Mouse (Mus musculus) MEL (cell line): ENCODE results near the gene Cdkal1. TPM values are rescaled to one million over a fixed set of nuclear protein-coding genes. Genes with fewer than 3 reads are reported as not detected.

Experiments
- DNase-seq: peaks from one replicate; pipeline ENCODE4 v3.0.0; 2011; ENCODE audit warnings: low read depth, low spot score
- H3K27ac ChIP-seq: 2 replicates; pipeline ENCODE4 v1.5.1; 2012; ENCODE audit warnings: low read depth, mild to moderate bottlenecking, control low read depth, low read length, moderate library complexity; ENCODE audit not compliant: control insufficient read depth
- H3K27me3 ChIP-seq, 2 experiments: fragments of 150-350 bp in 1 of 2; sonication (generic) in 1 of 2; 2 replicates each; pipeline ENCODE4 v1.6.1; 2012; ENCODE audit warnings: low read length in 2 of 2, mild to moderate bottlenecking in 2 of 2, improper control_type of control experiment in 1 of 2, moderate library complexity in 1 of 2; ENCODE audit not compliant: insufficient read depth in 2 of 2, control insufficient read depth in 1 of 2
- H3K36me3 ChIP-seq, 2 experiments: 2 replicates each; pipeline ENCODE4 v1.6.1; 2012 to 2014; ENCODE audit warnings: low read length in 2 of 2, improper control_type of control experiment in 1 of 2, inconsistent platforms in 1 of 2, mild to moderate bottlenecking in 1 of 2; ENCODE audit not compliant: insufficient read depth in 2 of 2, control insufficient read depth in 1 of 2
- H3K4me1 ChIP-seq, 2 experiments: fragments of 150-350 bp in 1 of 2; sonication (generic) in 1 of 2; 2 replicates each; pipeline ENCODE4 v1.6.1; 2012; ENCODE audit warnings: low read length in 2 of 2, improper control_type of control experiment in 1 of 2, mild to moderate bottlenecking in 1 of 2; ENCODE audit not compliant: insufficient read depth in 2 of 2, control insufficient read depth in 1 of 2
- H3K4me3 ChIP-seq, 2 experiments: fragments of 150-350 bp in 1 of 2; sonication (generic) in 1 of 2; 2 replicates each; pipeline ENCODE4 v1.5.1; 2012; ENCODE audit warnings: low read depth in 2 of 2, low read length in 2 of 2, mild to moderate bottlenecking in 2 of 2, moderate library complexity in 2 of 2, control low read depth in 1 of 2, improper control_type of control experiment in 1 of 2; ENCODE audit not compliant: control insufficient read depth in 1 of 2, insufficient read depth in 1 of 2
- H3K79me2 ChIP-seq: 2 replicates; pipeline ENCODE4 v1.6.1; 2012; ENCODE audit warnings: mild to moderate bottlenecking, low read length, moderate library complexity; ENCODE audit not compliant: control insufficient read depth, poor library complexity, insufficient read depth
- H3K9ac ChIP-seq: 2 replicates; pipeline ENCODE4 v1.6.1; 2012; ENCODE audit warnings: low read depth, mild to moderate bottlenecking, control low read depth, low read length, moderate library complexity; ENCODE audit not compliant: control insufficient read depth, poor library complexity, severe bottlenecking
- H3K9me3 ChIP-seq: fragments of 150-350 bp; sonication (generic); replicated peaks from 2 replicates; pipeline ENCODE4 v1.6.1; 2012; ENCODE audit warnings: mild to moderate bottlenecking, low read length, improper control_type of control experiment, moderate library complexity; ENCODE audit not compliant: insufficient read depth
- BHLHE40 ChIP-seq: IDR thresholded peaks from 2 replicates; pipeline ENCODE4 v1.6.1; 2012; ENCODE audit warnings: low read depth, mild to moderate bottlenecking, inconsistent platforms, low read length, improper control_type of control experiment, borderline replicate concordance
- CHD1 ChIP-seq: IDR thresholded peaks from 2 replicates; pipeline ENCODE4 v1.6.1; 2012; ENCODE audit warnings: low read depth, mild to moderate bottlenecking, inconsistent platforms, low read length, improper control_type of control experiment
- ELF1 ChIP-seq: IDR thresholded peaks from 2 replicates; pipeline ENCODE4 v1.6.1; 2014; ENCODE audit warnings: low read depth, mild to moderate bottlenecking, inconsistent platforms, low read length, improper control_type of control experiment, moderate library complexity
- EP300 ChIP-seq, 2 experiments: IDR thresholded peaks; 2 replicates each; pipeline ENCODE4 v1.6.1; 2011; ENCODE audit warnings: improper control_type of control experiment in 2 of 2, low read length in 2 of 2, low read depth in 1 of 2, mild to moderate bottlenecking in 1 of 2
- ETS1 ChIP-seq: IDR thresholded peaks from 2 replicates; pipeline ENCODE4 v1.6.1; 2012; ENCODE audit warnings: low read depth, mild to moderate bottlenecking, inconsistent platforms, low read length, improper control_type of control experiment, moderate library complexity
- GATA1 ChIP-seq: IDR thresholded peaks from 2 replicates; pipeline ENCODE4 v1.6.1; 2011; ENCODE audit warnings: low read depth, low read length, improper control_type of control experiment
- JUND ChIP-seq: IDR thresholded peaks from 2 replicates; pipeline ENCODE4 v1.6.1; 2011; ENCODE audit warnings: low read depth, mild to moderate bottlenecking, improper control_type of control experiment, low read length
- KAT2A ChIP-seq: conservative IDR thresholded peaks from 2 replicates; pipeline ENCODE4 v1.6.1; 2012; ENCODE audit warnings: low read depth, low read length, improper control_type of control experiment, inconsistent platforms
- MEF2A ChIP-seq: IDR thresholded peaks from 2 replicates; pipeline ENCODE4 v1.6.1; 2014; ENCODE audit warnings: low read depth, mild to moderate bottlenecking, inconsistent platforms, low read length, improper control_type of control experiment; ENCODE audit not compliant: poor library complexity, insufficient replicate concordance, severe bottlenecking; ENCODE audit errors: extremely low read depth
- MYB ChIP-seq: IDR thresholded peaks from 2 replicates; pipeline ENCODE4 v1.6.1; 2011; ENCODE audit warnings: mild to moderate bottlenecking, low read depth, low read length, improper control_type of control experiment
- MYC ChIP-seq: IDR thresholded peaks from 2 replicates; pipeline ENCODE4 v1.6.1; 2011; ENCODE audit warnings: low read depth, mild to moderate bottlenecking, low read length, improper control_type of control experiment, moderate library complexity
- NELFE ChIP-seq: IDR thresholded peaks from 2 replicates; pipeline ENCODE4 v1.6.1; 2011; ENCODE audit warnings: low read depth, low read length, improper control_type of control experiment
- POLR2A ChIP-seq, 2 experiments: IDR thresholded peaks; 2 replicates each; pipeline ENCODE4 v1.6.1; 2011 to 2012; ENCODE audit warnings: low read length in 2 of 2, mild to moderate bottlenecking in 2 of 2, control low read depth in 1 of 2, improper control_type of control experiment in 1 of 2, low read depth in 1 of 2, moderate library complexity in 1 of 2; ENCODE audit not compliant: control insufficient read depth in 1 of 2, insufficient read depth in 1 of 2, poor library complexity in 1 of 2
- POLR2AphosphoS5 ChIP-seq: IDR thresholded peaks from 2 replicates; pipeline ENCODE4 v1.6.1; 2012; ENCODE audit warnings: low read depth, borderline replicate concordance, mild to moderate bottlenecking, inconsistent platforms, low read length, moderate library complexity, mixed read lengths
- RCOR1 ChIP-seq: IDR thresholded peaks from 2 replicates; pipeline ENCODE4 v1.6.1; 2012; ENCODE audit warnings: low read depth, mild to moderate bottlenecking, inconsistent platforms, low read length, improper control_type of control experiment
- SIN3A ChIP-seq: IDR thresholded peaks from 2 replicates; pipeline ENCODE4 v1.6.1; 2012; ENCODE audit warnings: low read length, improper control_type of control experiment, inconsistent platforms
- USF1 ChIP-seq: IDR thresholded peaks from 2 replicates; pipeline ENCODE4 v1.6.1; 2014; ENCODE audit warnings: low read depth, mild to moderate bottlenecking, inconsistent platforms, low read length, improper control_type of control experiment, moderate library complexity
- USF2 ChIP-seq, 2 experiments: IDR thresholded peaks; 2 replicates each; pipeline ENCODE4 v1.6.1; 2011 to 2012; ENCODE audit warnings: improper control_type of control experiment in 2 of 2, low read length in 2 of 2, borderline replicate concordance in 1 of 2, inconsistent platforms in 1 of 2, low read depth in 1 of 2, mild to moderate bottlenecking in 1 of 2; ENCODE audit not compliant: insufficient read depth in 1 of 2
- ZNF384 ChIP-seq: IDR thresholded peaks from 2 replicates; pipeline ENCODE4 v1.6.1; 2012; ENCODE audit warnings: low read depth, mild to moderate bottlenecking, inconsistent platforms, low read length, improper control_type of control experiment
- polyA plus RNA-seq, 2 experiments: library from polyadenylated mRNA; stranded (reverse) in 1 of 2; unstranded in 1 of 2; fragments of >175 nt in 1 of 2; fragments of >200 nt in 1 of 2; gene quantifications; 2 replicates each; pipeline versions ENCODE4 v1.2.1 to v1.2.4; 2012; ENCODE audit warnings: low replicate concordance in 2 of 2, low read depth in 1 of 2; ENCODE audit not compliant: insufficient read length in 2 of 2, insufficient read depth in 1 of 2, missing spikeins in 1 of 2
- total RNA-seq: library from RNA; depleted of rRNA; stranded (reverse); fragments of 300-350 nt; gene quantifications from 2 replicates; pipeline ENCODE4 v1.2.3, GENCODE M21; 2012

The Cdkal1 gene
- total and polyA plus RNA-seq, 3 experiments, result 10.6 to 11.0 TPM; not detected in 1

GRCm38 (mm10) chr13:29559188-29559587 is 296.3 kb downstream of the Cdkal1 start:
- TF ChIP-seq MYC (no peak), NELFE (no peak), POLR2A (IDR thresholded peaks at IDR 0.05; ENCODE audit: control insufficient read depth in 1 of 2, insufficient read depth in 1 of 2, low read depth in 1 of 2, low read length in 2 of 2, poor library complexity in 1 of 2) (no peak), SIN3A (no peak), ETS1 (no peak), BHLHE40 (no peak), POLR2AphosphoS5 (no peak), JUND (no peak), GATA1 (no peak), EP300 (IDR thresholded peaks at IDR 0.05; ENCODE audit: low read depth in 1 of 2, low read length in 2 of 2) (no peak), MEF2A (no peak), RCOR1 (no peak), USF2 (IDR thresholded peaks at IDR 0.05; ENCODE audit: borderline replicate concordance in 1 of 2, insufficient read depth in 1 of 2, low read depth in 1 of 2, low read length in 2 of 2) (no peak)
- H3K9ac ChIP-seq, result no peak overlapping the region
- no peaks in the 10 kb centered on the region for H3K27me3 ChIP-seq
- H3K27ac ChIP-seq, result no peak overlapping the region
- no peak for DNase-seq
- H3K36me3 ChIP-seq, result no peaks in the 10 kb centered on the region
- no peaks in the 10 kb centered on the region for H3K79me2 ChIP-seq
- H3K4me1 ChIP-seq, result no peaks in the 10 kb centered on the region
- no peaks in the 10 kb centered on the region for H3K9me3 ChIP-seq
- no peak overlapping the region for H3K4me3 ChIP-seq

DNA sequence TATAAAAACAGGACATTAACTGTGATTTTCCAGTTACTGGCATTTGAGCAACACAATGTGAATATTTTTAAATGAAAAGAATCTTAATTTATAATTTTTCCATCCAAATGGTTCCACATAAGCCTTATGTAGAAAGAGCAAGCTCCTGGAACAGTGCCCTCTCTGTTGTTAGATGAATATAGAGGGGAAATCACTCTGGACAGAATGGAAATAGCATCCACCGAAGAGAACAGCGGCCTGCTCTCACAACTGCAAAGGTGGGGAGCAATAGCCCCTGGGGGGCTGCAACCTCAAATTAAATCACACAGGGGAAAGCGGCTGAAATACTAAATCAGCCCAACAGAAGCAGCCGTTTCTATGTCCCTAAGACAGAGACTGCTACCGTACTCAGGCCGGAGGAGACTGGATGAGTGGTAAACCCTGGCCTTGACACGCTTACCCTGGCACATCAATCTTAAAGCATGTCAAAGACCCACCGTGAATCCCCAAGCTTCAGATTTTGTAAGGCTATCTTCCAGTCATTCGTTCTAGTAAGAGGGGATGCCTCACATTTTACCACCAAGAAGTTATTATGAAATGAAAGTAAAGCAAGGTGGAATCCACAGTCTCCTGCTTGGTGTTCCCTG is 300.2 kb downstream of the Cdkal1 start:
- Histone ChIP-seq H3K4me3 (no peak overlapping the region), H3K4me1 (peaks cover 0 to 2% of the 10 kb centered on the region in 2 experiments; a peak in 2 of 4 replicates), H3K36me3 (peaks cover 0 to 10% of the 10 kb centered on the region in 2 experiments; a peak in 1 of 4 replicates), H3K27me3 (no peaks in the 10 kb centered on the region), H3K9me3 (no peaks in the 10 kb centered on the region), H3K79me2 (no peaks in the 10 kb centered on the region), H3K27ac (no peak overlapping the region), H3K9ac (no peak overlapping the region)
- no peak for DNase-seq
- no peak for TF ChIP-seq NELFE
- TF ChIP-seq ZNF384, result no peak
- no peak for TF ChIP-seq MYB
- TF ChIP-seq ELF1, result no peak
- no peak for TF ChIP-seq USF1
- no peak for TF ChIP-seq KAT2A
- no peak for TF ChIP-seq MEF2A
- TF ChIP-seq CHD1, result no peak
